Mouse (Mus musculus) midbrain, embryonic 12.5 days (tissue): ENCODE measurements around the gene Smg6. TPM values are rescaled to one million over a fixed set of nuclear protein-coding genes. Genes with fewer than 3 reads are reported as not detected.

Source experiments
- ATAC-seq: fragments of 200-750 bp; cut with Nextera tagmentation; 2 replicates; pipeline ENCODE4 v1.8.0; 2017; ENCODE audit warnings: low read depth, moderate TSS enrichment, moderate library complexity; ENCODE audit not compliant: low FRiP score
- H3K27ac ChIP-seq: fragments of 300-500 bp; sonication (generic); replicated peaks from 2 replicates; pipeline ENCODE4 v1.5.1; 2016; ENCODE audit warnings: mild to moderate bottlenecking
- H3K27me3 ChIP-seq: fragments of 300-500 bp; sonication (generic); 2 replicates; pipeline ENCODE4 v1.6.1; 2016; ENCODE audit warnings: mild to moderate bottlenecking
- H3K36me3 ChIP-seq: fragments of 300-500 bp; sonication (generic); 2 replicates; pipeline ENCODE4 v1.6.1; 2016
- H3K4me1 ChIP-seq: fragments of 300-500 bp; sonication (generic); 2 replicates; pipeline ENCODE4 v1.6.1; 2016
- H3K4me2 ChIP-seq: fragments of 300-500 bp; sonication (generic); replicated peaks from 2 replicates; pipeline ENCODE4 v1.6.1; 2016; ENCODE audit warnings: mild to moderate bottlenecking, moderate library complexity
- H3K4me3 ChIP-seq: fragments of 300-500 bp; sonication (generic); 2 replicates; pipeline ENCODE4 v1.5.1; 2016; ENCODE audit warnings: mild to moderate bottlenecking
- H3K9ac ChIP-seq: fragments of 300-500 bp; sonication (generic); replicated peaks from 2 replicates; pipeline ENCODE4 v1.6.1; 2016; ENCODE audit warnings: mild to moderate bottlenecking, moderate library complexity
- H3K9me3 ChIP-seq: fragments of 300-500 bp; sonication (generic); 2 replicates; pipeline ENCODE4 v1.6.1; 2016; ENCODE audit warnings: mild to moderate bottlenecking
- WGBS: fragments of 180-500 bp; shearing (Covaris S2); methylation state at CpG from one replicate; pipeline ENCODE4 v1.1.7; 2016; 5-methylcytosine and 5-hydroxymethylcytosine counted together
- polyA plus RNA-seq: library from polyadenylated mRNA; unstranded; fragments of >200 nt; fragmentation: Nextera tagmentation; extraction: Ambion mirVana; gene quantifications from 2 replicates; pipeline ENCODE4 v1.2.1, GENCODE M21; 2016

Smg6 gene
- polyA plus RNA-seq, 1 experiment from 2014 or later, result 22.6 TPM

DNA sequence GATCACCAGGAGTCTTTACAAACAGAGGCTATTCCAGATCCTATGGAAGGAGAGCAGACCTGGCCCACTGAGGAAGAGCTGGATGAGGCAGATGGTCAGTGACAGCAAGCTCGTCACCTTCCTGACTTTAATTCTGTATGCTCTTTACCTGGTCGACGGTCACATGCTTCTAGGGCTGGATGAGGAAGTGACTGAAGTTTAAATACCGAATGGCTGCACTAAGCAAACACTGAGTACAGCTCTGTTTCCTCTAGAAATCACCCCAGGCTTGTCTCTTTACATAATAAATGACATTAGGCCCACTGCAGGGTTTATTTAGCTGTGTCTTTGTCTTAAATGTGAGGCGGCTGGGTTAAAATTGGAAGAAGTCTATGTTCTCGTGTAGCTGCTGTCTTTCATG is 24.1 kb upstream of the Smg6 start:
- ATAC-seq, result no peak
- Histone ChIP-seq H3K27ac (no peak overlapping the region), H3K9me3 (no peaks in the 10 kb centered on the region), H3K27me3 (no peaks in the 10 kb centered on the region), H3K4me3 (no peak overlapping the region), H3K9ac (no peak overlapping the region), H3K36me3 (peaks cover 70% of the 10 kb centered on the region), H3K4me1 (peaks cover 8% of the 10 kb centered on the region), H3K4me2 (no peak overlapping the region)
- 93% methylated on average over 6 of the region's 6 CpGs for WGBS

DNA sequence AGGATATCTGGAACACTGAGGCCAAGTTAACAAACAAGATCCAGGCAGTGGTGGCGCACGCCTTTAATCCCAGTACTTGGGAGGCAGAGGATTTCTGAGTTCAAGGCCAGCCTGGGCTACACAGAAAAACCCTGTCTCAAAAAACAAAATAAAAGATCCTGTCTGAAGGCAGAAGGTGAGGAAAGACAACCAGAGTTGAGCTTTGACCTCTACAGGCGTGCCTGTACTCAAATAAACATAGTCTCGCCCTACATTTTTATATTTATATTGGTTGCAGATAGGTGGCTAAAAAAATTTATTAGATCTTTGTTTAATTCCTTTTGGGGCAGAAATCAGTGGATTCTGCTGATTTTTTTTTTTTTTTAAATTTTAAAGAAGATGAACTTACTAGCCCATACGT is 23.2 kb upstream of the Smg6 start:
- no peak overlapping the region for H3K4me2 ChIP-seq
- H3K27ac ChIP-seq, result no peak overlapping the region
- H3K4me3 ChIP-seq, result no peak overlapping the region
- no peak for ATAC-seq
- 88% methylated on average over 5 of the region's 5 CpGs for WGBS
- H3K9me3 ChIP-seq, result no peaks in the 10 kb centered on the region
- peaks cover 79% of the 10 kb centered on the region for H3K36me3 ChIP-seq
- no peak overlapping the region for H3K9ac ChIP-seq
- H3K27me3 ChIP-seq, result no peaks in the 10 kb centered on the region
- H3K4me1 ChIP-seq, result peaks cover 8% of the 10 kb centered on the region

DNA sequence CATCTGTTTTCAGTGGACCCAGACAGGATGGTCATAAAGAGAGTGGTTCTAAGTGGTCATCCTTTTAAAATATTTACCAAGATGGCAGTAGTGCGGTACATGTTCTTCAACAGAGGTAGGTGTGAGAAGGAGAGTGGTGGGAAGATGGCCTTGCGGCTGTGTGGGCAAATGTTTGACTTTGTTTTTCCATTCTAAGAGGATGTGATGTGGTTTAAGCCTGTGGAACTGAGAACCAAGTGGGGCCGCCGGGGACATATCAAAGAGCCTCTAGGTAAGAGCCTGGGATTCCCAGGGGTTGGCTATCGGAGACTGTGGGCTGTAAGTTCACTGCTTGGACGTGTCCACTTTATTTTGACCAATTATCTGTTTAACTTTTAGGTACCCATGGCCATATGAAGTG is 17.8 kb upstream of the Smg6 start:
- H3K9ac ChIP-seq, result no peak overlapping the region
- H3K9me3 ChIP-seq, result no peaks in the 10 kb centered on the region
- H3K4me2 ChIP-seq, result no peak overlapping the region
- H3K4me1 ChIP-seq, result no peaks in the 10 kb centered on the region
- peaks cover 70% of the 10 kb centered on the region for H3K36me3 ChIP-seq
- H3K27me3 ChIP-seq, result no peaks in the 10 kb centered on the region
- no peak overlapping the region for H3K27ac ChIP-seq
- no peak for ATAC-seq
- no peak overlapping the region for H3K4me3 ChIP-seq
- 94% methylated on average over 6 of the region's 6 CpGs for WGBS

DNA sequence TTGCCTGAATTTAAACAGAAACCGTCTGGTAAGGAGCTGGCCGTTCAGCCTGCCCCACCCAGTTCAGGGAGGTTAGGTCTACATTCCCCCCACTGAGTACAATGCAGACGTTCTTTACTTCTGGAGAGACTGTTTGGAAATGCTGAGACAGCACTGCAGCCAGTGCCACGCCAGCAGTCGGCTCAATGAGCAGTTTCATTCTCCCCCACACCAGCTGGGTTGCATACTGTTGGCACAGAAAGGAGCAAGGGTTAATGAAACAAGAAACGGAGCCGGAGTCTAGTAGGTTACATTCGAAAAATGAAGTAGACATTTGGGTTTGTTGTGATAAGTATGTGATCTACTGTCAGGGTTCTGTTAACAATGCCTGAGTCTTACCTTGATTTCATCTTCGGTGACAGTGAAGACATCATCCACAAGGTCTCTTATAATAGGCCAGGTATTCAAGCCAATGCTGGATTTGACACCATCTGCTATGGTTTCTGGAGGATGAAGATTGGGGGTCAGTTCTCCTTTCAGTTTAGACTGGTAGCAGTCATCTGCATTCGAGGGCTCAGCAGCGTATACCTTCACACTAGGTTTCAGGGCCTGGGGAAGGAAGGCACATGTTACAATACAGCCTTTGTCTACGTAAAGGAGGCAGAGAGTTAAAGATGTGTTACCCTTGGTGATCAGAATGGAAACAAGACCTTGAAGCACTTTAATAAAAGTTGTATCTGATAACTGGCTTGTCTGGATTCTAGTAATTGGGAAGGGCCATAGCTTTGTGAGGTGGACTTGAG is 16.8 kb upstream of the Smg6 start:
- Histone ChIP-seq H3K4me3 (no peak overlapping the region), H3K27me3 (no peaks in the 10 kb centered on the region), H3K4me2 (no peak overlapping the region), H3K9me3 (no peaks in the 10 kb centered on the region), H3K4me1 (no peaks in the 10 kb centered on the region), H3K36me3 (peaks cover 61% of the 10 kb centered on the region), H3K27ac (no peak overlapping the region), H3K9ac (no peak overlapping the region)
- ATAC-seq, result no peak
- 86% methylated on average over 12 of the region's 12 CpGs for WGBS

DNA sequence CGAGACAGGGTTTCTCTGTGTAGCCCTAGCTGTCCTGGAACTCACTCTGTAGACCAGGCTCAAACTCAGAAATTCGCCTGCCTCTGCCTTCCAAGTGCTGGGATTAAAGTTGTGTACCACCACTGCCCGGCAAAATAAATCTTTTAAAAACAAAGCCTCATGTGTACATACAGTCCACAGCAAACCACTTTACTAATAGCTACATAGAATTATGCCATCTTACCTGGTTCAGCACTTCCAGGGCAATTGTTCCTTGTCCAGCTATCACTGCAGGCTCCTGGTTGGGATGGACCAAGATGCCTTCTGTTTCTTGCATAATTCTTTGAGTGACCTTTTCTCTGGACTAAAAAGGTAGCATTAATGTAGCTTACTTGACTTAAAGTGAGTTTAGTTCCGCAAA is 15.6 kb upstream of the Smg6 start:
- Histone ChIP-seq H3K9ac (no peak overlapping the region), H3K4me2 (no peak overlapping the region), H3K9me3 (no peaks in the 10 kb centered on the region), H3K27me3 (no peaks in the 10 kb centered on the region), H3K27ac (no peak overlapping the region), H3K4me1 (no peaks in the 10 kb centered on the region), H3K4me3 (no peak overlapping the region), H3K36me3 (peaks cover 50% of the 10 kb centered on the region)
- no peak for ATAC-seq
- WGBS, result 91% methylated on average over 4 of the region's 4 CpGs

DNA sequence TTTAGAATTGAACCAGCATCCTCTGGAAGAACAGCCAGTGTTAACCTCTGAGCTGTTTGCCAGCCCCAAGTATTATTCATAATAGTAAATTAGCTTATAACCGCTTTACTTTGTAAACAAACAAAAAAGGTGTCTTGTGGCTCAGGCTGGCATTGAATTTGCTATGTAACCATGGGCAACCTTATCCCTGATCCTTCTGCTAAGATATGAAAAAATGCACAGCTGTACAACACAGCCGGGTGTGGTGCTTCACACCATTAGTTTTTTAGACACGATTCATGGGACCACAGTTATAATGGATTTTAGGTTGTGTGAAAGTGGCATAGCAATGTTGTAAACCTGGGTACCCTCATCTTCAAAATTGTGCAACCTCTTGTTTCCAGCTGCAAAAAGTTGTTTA is 13.1 kb upstream of the Smg6 start:
- no peak overlapping the region for H3K4me2 ChIP-seq
- H3K9me3 ChIP-seq, result no peaks in the 10 kb centered on the region
- H3K9ac ChIP-seq, result no peak overlapping the region
- no peaks in the 10 kb centered on the region for H3K27me3 ChIP-seq
- H3K4me1 ChIP-seq, result no peaks in the 10 kb centered on the region
- H3K4me3 ChIP-seq, result no peak overlapping the region
- peaks cover 25% of the 10 kb centered on the region for H3K36me3 ChIP-seq
- WGBS, result 84% methylated on average over 3 of the region's 3 CpGs
- ATAC-seq, result no peak
- no peak overlapping the region for H3K27ac ChIP-seq

DNA sequence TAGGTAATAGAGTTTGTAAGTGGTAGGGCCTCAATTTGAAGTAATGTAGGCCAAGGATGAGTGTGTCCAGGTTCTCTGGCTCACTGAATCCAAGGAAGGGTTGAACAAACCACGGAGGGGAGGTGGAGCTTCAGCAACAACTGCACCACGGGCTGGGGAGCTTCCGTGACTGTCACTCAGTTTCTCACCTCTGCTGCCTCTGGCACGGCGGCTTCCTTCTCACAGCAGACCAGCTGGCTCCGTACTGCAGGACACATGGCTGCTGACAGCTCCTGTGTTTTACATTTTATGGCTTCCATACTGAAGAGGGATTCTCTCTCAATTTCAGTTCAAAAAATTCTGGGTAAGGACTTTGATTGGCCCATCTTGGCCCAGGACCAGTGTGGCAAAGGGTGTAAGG is 6.4 kb upstream of the Smg6 start:
- Histone ChIP-seq H3K4me3 (no peak overlapping the region), H3K27ac (no peak overlapping the region), H3K36me3 (peaks cover 22% of the 10 kb centered on the region), H3K4me2 (no peak overlapping the region), H3K27me3 (no peaks in the 10 kb centered on the region), H3K4me1 (no peaks in the 10 kb centered on the region), H3K9me3 (no peaks in the 10 kb centered on the region), H3K9ac (no peak overlapping the region)
- ATAC-seq, result no peak
- 90% methylated on average over 6 of the region's 6 CpGs for WGBS

DNA sequence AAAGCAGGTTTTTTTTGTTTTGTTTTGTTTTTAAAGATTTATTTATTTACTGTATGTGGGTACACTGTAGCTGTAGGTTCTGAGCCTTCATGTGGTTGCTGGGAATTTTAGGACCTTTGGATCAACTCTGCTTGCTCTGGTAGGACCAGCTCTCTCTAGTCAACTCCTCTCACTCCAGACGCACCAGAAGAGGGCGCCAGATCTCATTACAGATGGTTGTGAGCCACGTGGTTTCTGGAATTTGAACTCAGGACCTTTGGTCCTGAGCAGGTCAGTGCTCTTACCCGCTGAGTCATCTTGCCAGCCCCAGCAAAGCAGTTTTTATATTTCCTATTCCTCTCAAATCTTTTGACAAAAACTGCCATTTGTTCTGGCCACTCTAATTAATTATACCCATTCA is 1.5 kb upstream of the Smg6 start:
- Histone ChIP-seq H3K4me2 (no peak overlapping the region), H3K36me3 (peaks cover 8% of the 10 kb centered on the region; the same call in 1 of the 2 replicates), H3K27ac (no peak overlapping the region), H3K4me1 (peaks cover 19% of the 10 kb centered on the region), H3K9ac (no peak overlapping the region), H3K4me3 (no peak overlapping the region), H3K9me3 (no peaks in the 10 kb centered on the region), H3K27me3 (no peaks in the 10 kb centered on the region)
- no peak for ATAC-seq
- 67% methylated on average over 4 of the region's 4 CpGs for WGBS

DNA sequence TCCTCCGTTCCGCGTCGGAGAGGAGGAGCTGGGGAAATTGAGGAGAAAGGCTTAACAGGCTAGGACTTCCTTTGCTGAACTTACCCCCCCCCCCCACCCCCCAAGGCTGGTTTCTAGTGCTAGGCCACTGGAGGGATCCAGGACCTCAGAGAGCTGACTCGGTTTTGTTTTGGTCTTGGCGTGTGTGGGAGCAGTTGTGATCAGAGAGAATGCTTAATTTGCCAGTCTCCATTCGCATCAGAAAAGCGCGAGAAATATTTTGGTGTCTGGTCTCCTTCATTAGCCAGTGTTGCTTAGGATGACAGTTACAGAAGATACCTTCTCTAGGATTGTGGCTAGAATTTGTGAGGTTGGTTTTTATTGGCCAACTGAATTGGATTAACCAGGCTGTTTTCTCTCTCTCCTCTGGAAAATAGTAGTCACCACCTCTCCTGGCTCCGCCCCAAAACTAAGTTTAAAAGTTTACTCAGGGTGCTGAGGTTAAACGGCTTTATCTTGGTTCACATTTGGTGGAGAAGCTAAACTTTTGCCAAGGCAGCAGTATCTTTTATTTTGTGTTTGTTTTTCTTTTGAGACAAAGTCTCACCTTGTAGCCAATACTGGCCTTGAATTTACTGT is 874 bp downstream of the Smg6 start:
- 7% methylated on average over 11 of the region's 11 CpGs for WGBS
- H3K4me3 ChIP-seq, result peak overlapping the region; percentile 92
- H3K27ac ChIP-seq, result peak overlapping the region; percentile 98
- peaks cover 19% of the 10 kb centered on the region for H3K4me1 ChIP-seq
- H3K9ac ChIP-seq, result peak overlapping the region; percentile 94
- peaks cover 17% of the 10 kb centered on the region for H3K36me3 ChIP-seq
- H3K4me2 ChIP-seq, result peak overlapping the region; percentile 77
- ATAC-seq, result no peak; the same call in 1 of the 2 replicates
- H3K27me3 ChIP-seq, result no peaks in the 10 kb centered on the region
- no peaks in the 10 kb centered on the region for H3K9me3 ChIP-seq

DNA sequence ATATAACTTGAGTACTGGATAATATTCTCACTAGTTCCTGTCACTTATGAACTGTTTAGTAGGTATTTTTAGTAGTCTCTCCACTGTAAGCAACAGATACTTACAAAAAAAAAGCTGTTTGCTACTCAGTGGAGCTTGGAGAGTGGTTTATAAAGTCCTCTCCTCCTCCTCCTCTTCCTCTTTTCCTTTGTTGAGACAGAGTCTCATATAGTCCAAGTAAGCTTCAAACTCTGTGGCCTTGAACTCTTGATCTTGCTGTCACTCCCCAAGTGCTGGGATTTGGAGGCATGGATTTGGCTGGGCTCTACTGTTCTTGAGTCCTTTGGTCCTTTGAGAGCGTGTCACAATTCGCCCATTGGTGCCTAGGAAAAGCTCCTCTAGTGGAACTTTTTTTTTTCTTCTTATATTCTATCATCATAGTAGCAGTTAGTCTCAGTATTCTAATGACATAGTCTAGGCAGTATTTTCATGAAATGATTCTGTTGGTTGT is 1.7 kb downstream of the Smg6 start:
- no peak for ATAC-seq
- Histone ChIP-seq H3K4me1 (peaks cover 19% of the 10 kb centered on the region), H3K36me3 (peaks cover 25% of the 10 kb centered on the region), H3K4me2 (peak overlapping the region; percentile 77), H3K27me3 (no peaks in the 10 kb centered on the region), H3K9me3 (no peaks in the 10 kb centered on the region), H3K9ac (no peak overlapping the region), H3K4me3 (no peak overlapping the region; the same call in 1 of the 2 replicates), H3K27ac (no peak overlapping the region)
- WGBS, result 91% methylated on average over 2 of the region's 2 CpGs

DNA sequence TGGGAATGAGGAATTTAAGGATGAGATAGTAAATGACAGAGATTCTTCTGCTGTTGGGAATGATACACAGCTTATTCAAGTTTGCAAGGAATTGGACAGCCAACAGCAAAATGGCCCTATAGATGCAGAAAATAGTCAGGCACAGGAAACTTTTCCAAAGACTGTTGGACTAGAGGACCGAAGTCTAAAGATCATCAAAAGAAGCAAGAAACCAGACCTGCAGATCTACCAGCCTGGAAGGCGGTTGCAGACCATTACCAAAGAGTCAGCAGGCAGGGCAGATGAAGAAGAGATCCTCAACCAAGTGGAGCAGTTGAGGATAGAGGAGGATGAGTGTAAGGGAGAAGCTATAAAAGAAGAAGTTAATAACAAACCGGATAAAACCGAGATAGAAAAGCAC is 3.5 kb downstream of the Smg6 start:
- Histone ChIP-seq H3K9me3 (no peaks in the 10 kb centered on the region), H3K4me2 (no peak overlapping the region), H3K9ac (no peak overlapping the region), H3K4me3 (no peak overlapping the region), H3K27me3 (no peaks in the 10 kb centered on the region), H3K27ac (no peak overlapping the region), H3K36me3 (peaks cover 39% of the 10 kb centered on the region), H3K4me1 (peaks cover 19% of the 10 kb centered on the region)
- WGBS, result 90% methylated on average over 4 of the region's 4 CpGs
- ATAC-seq, result no peak

DNA sequence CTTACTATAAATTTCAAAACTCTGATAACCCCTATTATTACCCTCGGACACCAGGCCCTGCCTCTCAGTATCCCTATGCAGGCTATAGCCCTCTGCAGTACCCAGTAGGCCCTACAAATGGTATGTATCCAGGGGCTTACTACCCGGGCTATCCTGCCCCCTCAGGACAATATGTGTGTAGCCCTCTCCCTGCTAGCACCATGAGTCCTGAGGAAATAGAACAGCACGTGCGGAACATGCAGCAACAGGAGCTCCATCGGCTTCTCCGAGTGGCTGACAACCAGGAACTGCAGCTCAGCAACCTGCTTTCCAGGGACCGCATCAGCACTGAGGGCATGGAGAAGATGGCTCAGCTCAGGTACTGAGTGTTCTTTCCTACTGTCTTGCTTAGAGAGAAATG is 4.8 kb downstream of the Smg6 start:
- H3K27ac ChIP-seq, result no peak overlapping the region
- no peak overlapping the region for H3K4me2 ChIP-seq
- WGBS, result 97% methylated on average over 7 of the region's 7 CpGs
- ATAC-seq, result no peak
- no peaks in the 10 kb centered on the region for H3K9me3 ChIP-seq
- H3K27me3 ChIP-seq, result no peaks in the 10 kb centered on the region
- H3K9ac ChIP-seq, result no peak overlapping the region
- H3K4me3 ChIP-seq, result no peak overlapping the region
- peaks cover 52% of the 10 kb centered on the region for H3K36me3 ChIP-seq
- H3K4me1 ChIP-seq, result peaks cover 13% of the 10 kb centered on the region
